Mouse (Mus musculus): ENCODE data around the gene Irf8.
"Not testable (repeated sequence)": the region's sequence is repeated elsewhere in the genome, so short reads cannot be mapped to it uniquely, and the experiment has no call there.

Irf8 gene

DNA sequence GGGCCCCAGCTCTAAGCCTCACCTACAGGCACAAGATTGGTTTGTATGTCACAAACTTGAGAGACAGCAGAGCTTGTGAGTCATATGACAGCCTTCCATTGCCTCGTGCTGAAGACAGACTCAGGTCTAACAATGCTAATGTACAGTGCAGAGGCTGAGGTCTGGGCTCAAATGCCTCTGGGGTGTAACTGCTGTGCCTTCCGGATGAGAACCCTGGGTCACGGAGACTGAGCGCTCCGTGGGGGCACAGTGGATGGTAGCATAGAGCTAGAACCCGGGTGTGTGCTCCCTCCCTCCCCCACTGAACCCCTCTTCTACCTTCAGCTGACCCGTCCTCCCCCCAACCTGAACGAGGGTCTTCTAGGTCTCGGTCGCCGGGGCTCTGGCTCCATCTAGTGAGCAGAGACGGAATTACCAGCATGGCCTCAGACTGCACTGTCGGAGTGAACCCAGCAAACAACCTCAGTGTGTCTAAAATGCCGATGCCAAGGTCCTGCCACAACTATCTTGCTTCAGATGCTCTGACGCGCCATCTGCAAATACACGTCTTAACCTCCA, 64.2 kb downstream of the Irf8 start:
- DNase-seq: peak; percentile 38

- not testable (repeated sequence) for DNase-seq
Measured at GRCm38 (mm10) chr8:120803661-120804375, 67.7 kb downstream of the Irf8 start.

GRCm38 (mm10) chr8:120804741-120805140, 68.6 kb downstream of the Irf8 start:
- DNase-seq: no peak
